In the genomic region with DNA sequence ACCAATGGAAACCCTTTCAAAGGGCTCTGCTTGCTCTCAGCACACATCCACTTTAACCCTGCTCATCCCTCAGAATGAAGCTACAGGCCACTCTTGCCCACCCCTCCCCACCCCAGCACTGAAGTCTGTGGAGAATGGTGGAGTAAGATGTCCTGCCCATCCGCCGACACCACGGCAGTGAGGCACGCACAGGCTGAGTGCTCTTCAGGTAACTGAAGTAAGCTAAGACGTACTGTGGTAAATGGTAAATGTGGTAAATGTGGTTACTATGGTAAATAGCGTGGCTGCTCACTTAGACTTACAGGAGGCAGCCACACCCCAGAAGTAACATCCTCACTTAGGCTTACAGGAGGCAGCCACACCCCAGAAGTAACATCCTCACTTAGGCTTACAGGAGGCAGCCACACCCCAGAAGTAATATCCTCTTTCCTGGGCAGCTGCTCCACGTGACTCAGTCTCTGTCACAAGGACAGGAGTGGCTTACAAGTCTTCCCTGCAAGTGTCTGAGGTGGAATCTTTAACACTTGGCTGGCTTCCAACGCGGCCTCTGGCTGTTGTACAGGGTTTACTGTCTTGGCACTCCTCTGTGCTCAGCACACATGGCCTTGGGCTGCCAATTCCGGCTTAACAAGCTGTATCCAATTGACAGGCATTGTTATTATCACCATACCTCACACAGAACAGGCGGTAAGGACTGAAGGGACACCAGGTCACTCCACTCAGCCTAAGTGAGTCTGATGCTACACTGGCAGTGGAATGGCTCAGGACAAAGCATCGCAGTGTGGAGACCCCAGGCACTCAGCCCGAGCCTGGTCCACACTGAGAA, we compare ENCODE assay signal across 9 mouse cellular contexts. TPM values are rescaled to one million over a fixed set of nuclear protein-coding genes. Genes with fewer than 3 reads are reported as not detected.
A peak's percentile ranks its signal among the peaks of the same experiment; 100 is the strongest.
DNase-seq lines count a peak whose midpoint lies in the region; ATAC-seq and TF ChIP-seq lines count a peak whose summit lies in the region.
"Had no signal": no experiment of that assay in that cellular context is flagged by ENCODE, and none has a peak within 500 bp of the region (broad histone marks: within the 10 kb centered on the region; RNA-seq: fewer than 3 reads in every experiment).

No protein-coding gene starts in this region.

- DNase-seq in CD4-positive, CD25-positive, alpha-beta regulatory T cell, adult 2 months (ENCODE audit: low read depth, low spot score), result peak; percentile 65
- DNase-seq in R1 (ENCODE audit: low read depth, low spot score), result peak; percentile 93
- DNase-seq in heart, postnatal 10 days, result peak; percentile 75 to 76
- peak; percentile 92 to 93 for DNase-seq in kidney, postnatal 25 days
- no peak for DNase-seq in right cerebral cortex, postnatal 36 days (ENCODE audit: low spot score in 2 of 2)

- WGBS in embryonic facial prominence, embryonic 13.5 days, result 55% methylated on average over 13 of the region's 13 CpGs

- no peak overlapping the region for H3K4me2 ChIP-seq in embryonic facial prominence, embryonic 13.5 days

- H3K9ac ChIP-seq in embryonic facial prominence, embryonic 13.5 days, result peak overlapping the region; percentile 40

- no peak overlapping the region for H3K4me3 ChIP-seq in embryonic facial prominence, embryonic 13.5 days
- no peak overlapping the region for H3K4me3 ChIP-seq in testis, adult 2 months (ENCODE audit: control insufficient read depth, low read depth, low read length)
- H3K4me3 ChIP-seq: erythroblast, embryonic 14.5 days had no signal

- peak; percentile 50 for ATAC-seq in embryonic facial prominence, embryonic 13.5 days (ENCODE audit: insufficient number of reproducible peaks, insufficient read depth, low FRiP score, low TSS enrichment, low read depth)
- peak; percentile 98 for ATAC-seq in megakaryocyte, adult 5-6 weeks (ENCODE audit: poor library complexity, severe bottlenecking)

- peaks cover 13% of the 10 kb centered on the region for H3K36me3 ChIP-seq in embryonic facial prominence, embryonic 13.5 days
- H3K36me3 ChIP-seq in testis, adult 2 months (ENCODE audit: control insufficient read depth, insufficient read depth, low read length), result peaks cover 2% of the 10 kb centered on the region

- no peaks in the 10 kb centered on the region for H3K9me3 ChIP-seq in embryonic facial prominence, embryonic 13.5 days

- TF ChIP-seq POLR2A in testis, adult 2 months (IDR thresholded peaks at IDR 0.05; ENCODE audit: control insufficient read depth, low read depth, low read length), result no peak

- H3K27me3 ChIP-seq in embryonic facial prominence, embryonic 13.5 days, result 0 out of 2 replicates have a peak, but pooled peaks cover 2% of the 10 kb centered on the region
- H3K27me3 ChIP-seq in testis, adult 2 months (ENCODE audit: control insufficient read depth, insufficient read depth, low read length), result no peaks in the 10 kb centered on the region

- intact Hi-C loops in heart, postnatal 10 days (cut with DNase I), result no loop called here

- no peak for TF ChIP-seq CTCF in testis, adult 2 months (IDR thresholded peaks at IDR 0.05; ENCODE audit: control insufficient read depth, insufficient read depth, insufficient replicate concordance, low read depth, low read length)

- H3K27ac ChIP-seq in embryonic facial prominence, embryonic 13.5 days, result peak overlapping the region; percentile 51; the same call in 1 of the 2 replicates
- peak overlapping the region; percentile 59 for H3K27ac ChIP-seq in testis, adult 2 months (ENCODE audit: control insufficient read depth, insufficient read depth, low read depth, low read length)

- peaks cover 37% of the 10 kb centered on the region for H3K4me1 ChIP-seq in embryonic facial prominence, embryonic 13.5 days
- no peaks in the 10 kb centered on the region; the same call in 1 of the 2 replicates for H3K4me1 ChIP-seq in testis, adult 2 months (ENCODE audit: control insufficient read depth, insufficient read depth, low read length)

RNA-seq across cellular contexts. Expression of gene B4galt5, which starts 35.3 kb away (rescaled TPM):
- 7.6 and 8.9 TPM in 2 replicates for polyA plus RNA-seq in embryonic facial prominence, embryonic 13.5 days (2015; fragmentation: Nextera tagmentation; extraction: Ambion mirVana)
- total RNA-seq in heart, postnatal 10 days (2021), result 10 to 100 TPM; 21.2 to 23.5 TPM
- 62.5 and 80.6 TPM in 2 replicates for total RNA-seq in megakaryocyte, adult 5-6 weeks (2015)
- 52.4 and 67.3 TPM in 2 replicates for total RNA-seq in megakaryocyte, adult 5-6 weeks (2017)
- 5.4 and 5.8 TPM in 2 replicates for polyA plus RNA-seq in testis, adult 2 months (2012; rRNA removed)

Comparison
In these comparisons a context has a peak if more than half of its experiments do, and no peak if none do; other contexts are left out.
1. DNase-seq: peak in CD4-positive, CD25-positive, alpha-beta regulatory T cell, adult 2 months (single experiment), R1 (single experiment), heart, postnatal 10 days (2 of 2) and kidney, postnatal 25 days (2 of 2); none in right cerebral cortex, postnatal 36 days (0 of 2).